Mouse (Mus musculus): ENCODE measurements at regions not wholly inside any gene's neighbourhood (a gene's known extent, or its start where the extent isn't known, plus 50 kb on each side); places are given as distances from the start of the nearest gene placed in this dataset.

DNA sequence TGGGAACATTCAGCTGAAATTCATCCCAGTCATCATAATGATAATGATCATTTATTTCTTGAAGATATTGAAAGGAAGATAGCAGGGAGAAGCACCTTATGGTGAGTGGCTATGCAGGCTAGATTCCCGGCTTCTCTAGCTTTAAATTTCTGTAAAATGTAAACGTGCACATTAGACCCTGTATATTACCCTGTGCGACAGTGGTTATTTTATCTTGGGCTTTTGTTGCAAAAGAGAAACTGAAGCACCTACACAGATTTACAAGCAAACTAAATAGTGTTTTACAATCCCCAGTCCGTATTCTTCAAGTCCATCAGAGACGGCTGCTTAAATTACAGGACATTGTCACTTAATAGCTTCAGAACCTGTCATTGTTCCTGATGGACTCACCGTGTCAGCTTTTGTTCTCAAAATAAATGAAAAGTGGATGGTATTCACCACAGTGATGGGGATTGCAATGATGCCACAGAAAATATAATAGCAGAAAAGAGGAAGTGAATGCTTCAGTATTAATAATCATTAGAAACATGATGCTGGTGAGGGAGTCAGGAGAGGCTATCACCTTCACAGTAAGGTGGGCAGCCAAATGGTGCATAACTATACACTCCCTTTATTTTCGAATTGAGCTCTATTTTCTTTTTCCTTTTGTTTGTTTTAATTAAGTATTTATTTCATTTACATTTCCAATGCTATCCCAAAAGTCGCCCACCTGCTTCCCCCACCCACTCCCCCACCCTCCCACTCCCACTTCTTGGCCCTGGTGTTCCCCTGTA, 141.0 kb downstream of the AI429214 start:
- H3K36me3 ChIP-seq (ENCODE audit: insufficient read depth) = no peaks in the 10 kb centered on the region
- no peak overlapping the region for H3K9ac ChIP-seq
- H3K4me1 ChIP-seq (ENCODE audit: insufficient read depth) = no peaks in the 10 kb centered on the region
- no peak overlapping the region for H3K4me2 ChIP-seq (ENCODE audit: low read depth)
- H3K9me3 ChIP-seq (ENCODE audit: low read length) = no peaks in the 10 kb centered on the region
- DNase-seq = no peak
- H3K27ac ChIP-seq (ENCODE audit: low read depth, low read length) = no peak overlapping the region
- 71% methylated on average over 8 of the region's 8 CpGs for WGBS
- H3K27me3 ChIP-seq (ENCODE audit: insufficient read depth, low read length) = no peaks in the 10 kb centered on the region
- H3K4me3 ChIP-seq (ENCODE audit: low read depth, low read length) = no peak overlapping the region
- no peak for ATAC-seq
- TF ChIP-seq CTCF (IDR thresholded peaks at IDR 0.05; ENCODE audit: low read depth) = no peak

DNA sequence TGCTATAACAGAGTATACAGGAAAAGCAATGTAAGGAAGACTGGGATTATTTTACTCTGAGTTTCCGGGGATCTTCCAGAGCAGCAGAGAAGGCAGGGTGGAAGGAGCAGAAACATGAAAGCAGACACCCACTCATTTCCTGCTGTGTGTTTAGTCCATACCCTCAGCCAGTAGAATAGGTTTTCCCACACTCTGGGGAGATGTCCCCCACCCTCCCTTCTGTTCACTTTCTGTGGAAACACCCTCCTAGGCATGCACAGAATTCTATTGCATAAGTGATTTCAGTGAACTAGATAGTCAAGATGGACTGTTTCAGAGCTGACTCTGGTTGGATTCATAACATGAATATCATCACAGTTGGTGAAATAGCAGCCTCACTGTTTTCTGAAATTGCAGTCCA, 156.9 kb downstream of the AI429214 start:
- H3K4me3 ChIP-seq (ENCODE audit: low read depth, low read length) = no peak overlapping the region
- no peak overlapping the region for H3K9ac ChIP-seq
- no peaks in the 10 kb centered on the region for H3K9me3 ChIP-seq (ENCODE audit: low read length)
- no peak for ATAC-seq
- no peak overlapping the region for H3K27ac ChIP-seq (ENCODE audit: low read depth, low read length)
- H3K27me3 ChIP-seq (ENCODE audit: insufficient read depth, low read length) = no peaks in the 10 kb centered on the region
- TF ChIP-seq CTCF (IDR thresholded peaks at IDR 0.05; ENCODE audit: low read depth) = no peak
- DNase-seq = no peak
- H3K4me2 ChIP-seq (ENCODE audit: low read depth) = no peak overlapping the region
- H3K4me1 ChIP-seq (ENCODE audit: insufficient read depth) = no peaks in the 10 kb centered on the region
- WGBS = 52% methylated on average over 1 of the region's 1 CpGs
- no peaks in the 10 kb centered on the region for H3K36me3 ChIP-seq (ENCODE audit: insufficient read depth)

DNA sequence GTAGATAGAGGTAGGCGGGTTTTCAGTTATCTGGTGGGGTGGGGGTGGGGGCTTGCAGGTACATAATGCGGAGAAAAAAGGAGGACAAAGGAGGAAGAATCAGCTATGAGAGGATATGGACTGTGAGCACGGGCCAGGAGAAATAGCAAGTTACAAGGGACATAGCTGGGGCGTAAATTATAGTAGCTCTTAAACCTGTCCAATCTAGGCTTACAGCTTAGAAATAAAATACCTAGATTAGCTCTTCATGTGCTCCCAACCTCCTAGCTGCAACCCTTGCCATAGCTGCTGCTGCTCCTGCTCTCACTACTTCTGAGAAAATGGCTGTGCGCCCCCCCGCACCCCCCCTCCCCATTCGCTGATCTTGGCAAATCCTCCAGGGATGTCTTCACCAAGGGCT, 161.0 kb downstream of the AI429214 start:
- no peaks in the 10 kb centered on the region for H3K9me3 ChIP-seq (ENCODE audit: low read length)
- H3K4me3 ChIP-seq (ENCODE audit: low read depth, low read length) = no peak overlapping the region
- ATAC-seq = no peak
- TF ChIP-seq CTCF (IDR thresholded peaks at IDR 0.05; ENCODE audit: low read depth) = no peak
- no peaks in the 10 kb centered on the region for H3K36me3 ChIP-seq (ENCODE audit: insufficient read depth)
- 94% methylated on average over 7 of the region's 7 CpGs for WGBS
- H3K4me1 ChIP-seq (ENCODE audit: insufficient read depth) = no peaks in the 10 kb centered on the region
- no peak for DNase-seq
- no peak overlapping the region for H3K9ac ChIP-seq
- H3K4me2 ChIP-seq (ENCODE audit: low read depth) = no peak overlapping the region
- H3K27me3 ChIP-seq (ENCODE audit: insufficient read depth, low read length) = no peaks in the 10 kb centered on the region
- no peak overlapping the region for H3K27ac ChIP-seq (ENCODE audit: low read depth, low read length)

GRCm38 (mm10) chr8:37154946-37155345, 161.5 kb downstream of the AI429214 start:
- 97% methylated on average over 8 of the region's 8 CpGs for WGBS
- Histone ChIP-seq H3K4me1 (ENCODE audit: insufficient read depth) (no peaks in the 10 kb centered on the region), H3K27ac (ENCODE audit: low read depth, low read length) (no peak overlapping the region), H3K36me3 (ENCODE audit: insufficient read depth) (no peaks in the 10 kb centered on the region), H3K9ac (no peak overlapping the region), H3K27me3 (ENCODE audit: insufficient read depth, low read length) (no peaks in the 10 kb centered on the region), H3K9me3 (ENCODE audit: low read length) (no peaks in the 10 kb centered on the region), H3K4me3 (ENCODE audit: low read depth, low read length) (no peak overlapping the region), H3K4me2 (ENCODE audit: low read depth) (no peak overlapping the region)
- DNase-seq = no peak
- no peak for TF ChIP-seq CTCF (IDR thresholded peaks at IDR 0.05; ENCODE audit: low read depth)
- ATAC-seq = no peak

DNA sequence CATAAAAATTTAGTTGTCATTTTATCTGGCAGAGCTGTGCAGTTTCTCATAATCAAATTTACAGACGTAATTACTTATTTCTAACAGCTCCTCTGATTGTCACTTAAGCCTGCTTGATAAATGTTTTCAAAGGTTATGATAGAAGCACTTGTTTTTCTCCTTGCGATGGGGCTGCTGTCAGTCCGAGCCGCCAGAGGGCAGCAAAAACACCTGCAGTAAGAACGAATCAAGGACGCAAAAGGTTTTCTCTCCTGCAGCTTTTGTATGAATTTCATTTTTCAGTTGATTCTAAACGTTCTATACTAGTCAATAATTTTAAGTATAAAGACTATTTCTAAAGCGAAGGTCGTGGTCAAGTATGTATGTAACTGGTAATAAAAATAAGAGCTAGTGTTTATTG, 166.1 kb downstream of the AI429214 start:
- Histone ChIP-seq H3K4me3 (ENCODE audit: low read depth, low read length) (no peak overlapping the region), H3K27me3 (ENCODE audit: insufficient read depth, low read length) (no peaks in the 10 kb centered on the region), H3K36me3 (ENCODE audit: insufficient read depth) (no peaks in the 10 kb centered on the region), H3K4me1 (ENCODE audit: insufficient read depth) (no peaks in the 10 kb centered on the region), H3K9ac (no peak overlapping the region), H3K27ac (ENCODE audit: low read depth, low read length) (no peak overlapping the region), H3K9me3 (ENCODE audit: low read length) (no peaks in the 10 kb centered on the region), H3K4me2 (ENCODE audit: low read depth) (no peak overlapping the region)
- DNase-seq (peak; percentile 84), ATAC-seq (0 out of 2 replicates have a peak, but pooled peaks have one; percentile 34)
- 6% methylated on average over 9 of the region's 9 CpGs for WGBS
- TF ChIP-seq CTCF (IDR thresholded peaks at IDR 0.05; ENCODE audit: low read depth) = peak; percentile 88

DNA sequence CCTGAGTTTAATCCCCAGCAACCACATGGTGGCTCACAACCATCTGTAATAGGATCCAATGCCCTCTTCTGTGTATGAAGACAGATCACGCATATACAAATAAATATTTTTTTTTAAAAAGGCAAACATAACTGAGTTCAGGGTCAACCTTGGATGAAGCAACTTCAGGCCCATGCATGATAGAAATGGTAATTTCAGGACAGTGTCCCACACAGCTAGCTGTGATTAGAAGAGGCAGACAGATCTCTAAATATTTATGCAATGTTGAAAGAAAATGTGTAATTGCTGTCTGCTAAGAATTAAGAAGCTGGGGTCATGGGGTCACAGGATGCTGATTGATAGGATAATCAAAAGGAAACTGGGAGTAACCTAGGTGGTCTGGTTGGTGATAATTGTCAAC, 203.5 kb downstream of the AI429214 start:
- H3K9me3 ChIP-seq (ENCODE audit: low read length) = no peaks in the 10 kb centered on the region
- no peaks in the 10 kb centered on the region for H3K27me3 ChIP-seq (ENCODE audit: insufficient read depth, low read length)
- no peak overlapping the region for H3K4me2 ChIP-seq (ENCODE audit: low read depth)
- H3K4me3 ChIP-seq (ENCODE audit: low read depth, low read length) = no peak overlapping the region
- no peak for TF ChIP-seq CTCF (IDR thresholded peaks at IDR 0.05; ENCODE audit: low read depth)
- H3K9ac ChIP-seq = no peak overlapping the region
- ATAC-seq (no peak), DNase-seq (no peak)
- no peaks in the 10 kb centered on the region for H3K4me1 ChIP-seq (ENCODE audit: insufficient read depth)
- no peak overlapping the region for H3K27ac ChIP-seq (ENCODE audit: low read depth, low read length)
- WGBS = 93% methylated on average over 1 of the region's 1 CpGs
- H3K36me3 ChIP-seq (ENCODE audit: insufficient read depth) = no peaks in the 10 kb centered on the region

DNA sequence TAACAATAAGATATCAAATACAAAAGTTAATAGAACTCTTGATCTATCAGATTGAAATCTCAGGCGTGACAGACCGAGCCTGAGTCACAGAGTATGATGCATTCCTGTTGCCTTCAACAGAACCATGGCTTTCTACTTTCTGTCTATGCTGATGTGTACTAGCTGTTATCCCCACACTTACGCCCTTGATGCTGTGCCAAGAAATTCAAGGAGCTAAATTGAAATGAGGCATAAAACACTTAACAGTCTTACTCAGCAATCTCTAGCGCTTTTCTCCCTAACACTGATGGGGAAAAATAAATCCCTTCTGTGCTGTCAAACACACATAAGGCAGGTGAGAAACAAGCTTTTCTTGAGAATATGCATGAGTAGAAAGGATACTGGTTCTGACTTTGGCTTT, 222.5 kb downstream of the AI429214 start:
- 73% methylated on average over 4 of the region's 4 CpGs for WGBS
- Histone ChIP-seq H3K4me3 (ENCODE audit: low read depth, low read length) (no peak overlapping the region), H3K4me2 (ENCODE audit: low read depth) (no peak overlapping the region), H3K4me1 (ENCODE audit: insufficient read depth) (no peaks in the 10 kb centered on the region), H3K36me3 (ENCODE audit: insufficient read depth) (no peaks in the 10 kb centered on the region), H3K27me3 (ENCODE audit: insufficient read depth, low read length) (no peaks in the 10 kb centered on the region), H3K27ac (ENCODE audit: low read depth, low read length) (no peak overlapping the region), H3K9me3 (ENCODE audit: low read length) (no peaks in the 10 kb centered on the region), H3K9ac (no peak overlapping the region)
- ATAC-seq = peak; percentile 55; the same call in 1 of the 2 replicates
- peak; percentile 37 for DNase-seq
- no peak for TF ChIP-seq CTCF (IDR thresholded peaks at IDR 0.05; ENCODE audit: low read depth)

Data from forebrain, postnatal 0 days (tissue).